Mouse (Mus musculus): ENCODE data around the gene Ceacam16. TPM values are rescaled to one million over a fixed set of nuclear protein-coding genes. Genes with fewer than 3 reads are reported as not detected.
A peak's percentile ranks its signal among the peaks of the same experiment; 100 is the strongest.

Gene Ceacam16
- polyA plus RNA-seq, 1 experiment = 0.37 TPM

GRCm38 (mm10) chr7:19841686-19842413 lies 19.2 kb downstream of the Ceacam16 start:
- Histone ChIP-seq H3K27me3 (ENCODE audit: control insufficient read depth, insufficient read depth, low read length) (no peaks in the 10 kb centered on the region), H3K27ac (ENCODE audit: control insufficient read depth, insufficient read depth, low read depth, low read length) (no peak overlapping the region), H3K4me3 (ENCODE audit: control insufficient read depth, low read depth, low read length) (no peak overlapping the region), H3K36me3 (ENCODE audit: control insufficient read depth, insufficient read depth, low read length) (no peaks in the 10 kb centered on the region), H3K4me1 (ENCODE audit: control insufficient read depth, insufficient read depth, low read length) (peaks cover 14% of the 10 kb centered on the region)
- TF ChIP-seq POLR2A (IDR thresholded peaks at IDR 0.05; ENCODE audit: control insufficient read depth, low read depth, low read length) (no peak), CTCF (IDR thresholded peaks at IDR 0.05; ENCODE audit: control insufficient read depth, insufficient read depth, insufficient replicate concordance, low read depth, low read length) (no peak)

DNA sequence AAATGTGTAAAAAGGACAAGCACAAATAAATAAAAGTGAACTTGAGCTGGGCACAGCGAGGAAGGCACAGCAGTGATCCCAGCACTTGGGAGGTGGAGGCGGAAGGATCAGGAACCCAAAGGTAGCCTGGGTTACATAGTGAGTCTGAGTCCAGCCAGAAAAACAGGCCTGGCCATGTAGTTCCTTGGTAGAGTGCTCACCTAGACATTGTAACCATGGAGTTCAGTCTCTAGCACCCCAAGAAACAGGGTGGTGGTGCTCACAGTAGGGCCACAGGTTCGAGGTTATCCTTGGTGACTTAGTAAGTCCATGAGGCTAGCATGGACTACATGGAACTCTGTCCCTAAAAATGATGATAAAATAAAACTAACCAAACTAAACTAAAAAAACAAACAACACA lies 20.2 kb downstream of the Ceacam16 start:
- peaks cover 14% of the 10 kb centered on the region for H3K4me1 ChIP-seq (ENCODE audit: control insufficient read depth, insufficient read depth, low read length)
- TF ChIP-seq CTCF (IDR thresholded peaks at IDR 0.05; ENCODE audit: control insufficient read depth, insufficient read depth, insufficient replicate concordance, low read depth, low read length) (no peak), POLR2A (IDR thresholded peaks at IDR 0.05; ENCODE audit: control insufficient read depth, low read depth, low read length) (no peak)
- H3K27me3 ChIP-seq (ENCODE audit: control insufficient read depth, insufficient read depth, low read length) = no peaks in the 10 kb centered on the region
- peak overlapping the region; percentile 5; the same call in 1 of the 2 replicates for H3K27ac ChIP-seq (ENCODE audit: control insufficient read depth, insufficient read depth, low read depth, low read length)
- H3K36me3 ChIP-seq (ENCODE audit: control insufficient read depth, insufficient read depth, low read length) = no peaks in the 10 kb centered on the region
- H3K4me3 ChIP-seq (ENCODE audit: control insufficient read depth, low read depth, low read length) = no peak overlapping the region

DNA sequence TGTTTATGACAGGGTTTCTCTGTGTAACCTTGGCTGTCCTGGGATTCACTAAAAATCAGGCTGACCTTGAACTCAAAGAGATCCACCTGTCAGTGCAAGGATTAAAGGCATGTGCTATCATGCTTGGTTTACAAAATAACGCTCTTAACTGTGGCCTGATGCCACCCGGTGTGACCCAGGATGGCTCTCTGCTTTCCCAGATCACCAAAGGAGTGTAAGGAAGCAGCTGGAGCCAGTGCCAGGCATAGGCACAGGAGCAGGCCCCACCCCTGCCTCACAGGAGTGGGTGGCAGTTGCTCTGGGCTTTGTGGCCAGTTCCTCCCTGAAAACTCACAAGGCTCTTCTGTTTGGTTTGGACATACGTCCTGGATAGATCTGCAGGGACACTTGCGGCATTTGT lies 20.7 kb downstream of the Ceacam16 start:
- no peaks in the 10 kb centered on the region for H3K27me3 ChIP-seq (ENCODE audit: control insufficient read depth, insufficient read depth, low read length)
- no peaks in the 10 kb centered on the region for H3K36me3 ChIP-seq (ENCODE audit: control insufficient read depth, insufficient read depth, low read length)
- peaks cover 14% of the 10 kb centered on the region for H3K4me1 ChIP-seq (ENCODE audit: control insufficient read depth, insufficient read depth, low read length)
- TF ChIP-seq CTCF (IDR thresholded peaks at IDR 0.05; ENCODE audit: control insufficient read depth, insufficient read depth, insufficient replicate concordance, low read depth, low read length) = no peak
- no peak for TF ChIP-seq POLR2A (IDR thresholded peaks at IDR 0.05; ENCODE audit: control insufficient read depth, low read depth, low read length)
- no peak overlapping the region for H3K4me3 ChIP-seq (ENCODE audit: control insufficient read depth, low read depth, low read length)
- H3K27ac ChIP-seq (ENCODE audit: control insufficient read depth, insufficient read depth, low read depth, low read length) = peak overlapping the region; percentile 5; the same call in 1 of the 2 replicates

DNA sequence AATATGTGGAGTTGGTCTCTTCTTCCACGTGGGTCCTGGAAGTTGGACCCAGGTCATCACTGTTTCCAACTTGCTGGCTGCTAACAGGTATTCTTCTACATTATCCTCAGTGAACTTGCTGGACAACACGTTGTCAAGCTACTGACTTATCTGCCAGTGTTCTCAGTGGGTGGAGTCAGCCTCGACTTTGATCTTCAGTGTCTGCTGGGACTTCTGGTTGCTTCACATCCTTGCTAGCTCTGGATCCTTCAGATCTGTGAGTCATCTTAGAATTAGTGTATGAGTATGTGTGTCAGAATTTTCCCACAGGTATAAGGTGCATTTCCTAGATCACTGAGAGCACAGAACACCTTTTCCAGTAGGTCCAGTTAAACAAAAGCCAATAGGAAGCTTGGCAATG lies 24.3 kb downstream of the Ceacam16 start:
- H3K4me3 ChIP-seq (ENCODE audit: control insufficient read depth, low read depth, low read length) = no peak overlapping the region
- no peaks in the 10 kb centered on the region for H3K36me3 ChIP-seq (ENCODE audit: control insufficient read depth, insufficient read depth, low read length)
- no peak for TF ChIP-seq CTCF (IDR thresholded peaks at IDR 0.05; ENCODE audit: control insufficient read depth, insufficient read depth, insufficient replicate concordance, low read depth, low read length)
- TF ChIP-seq POLR2A (IDR thresholded peaks at IDR 0.05; ENCODE audit: control insufficient read depth, low read depth, low read length) = no peak
- H3K27ac ChIP-seq (ENCODE audit: control insufficient read depth, insufficient read depth, low read depth, low read length) = no peak overlapping the region
- H3K4me1 ChIP-seq (ENCODE audit: control insufficient read depth, insufficient read depth, low read length) = peaks cover 4% of the 10 kb centered on the region
- no peaks in the 10 kb centered on the region for H3K27me3 ChIP-seq (ENCODE audit: control insufficient read depth, insufficient read depth, low read length)

DNA sequence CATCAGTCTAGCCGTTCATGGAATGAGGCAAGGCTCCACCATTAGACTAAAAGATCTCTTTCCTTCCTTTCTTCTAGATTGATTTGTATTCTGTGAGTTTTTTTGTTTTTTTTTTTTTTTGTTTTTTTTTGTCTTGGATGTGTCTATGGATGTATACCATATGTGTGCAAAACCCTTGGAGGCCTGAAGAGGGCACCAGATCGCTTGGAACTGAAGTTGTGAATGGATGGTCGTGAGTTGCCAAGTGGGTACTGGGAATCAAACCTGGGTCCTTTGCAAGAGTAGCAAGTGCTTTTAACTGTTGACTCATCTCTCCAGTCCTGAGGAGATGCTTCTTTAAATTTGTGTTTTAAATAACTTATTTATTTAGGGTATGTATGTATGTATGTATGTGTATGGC lies 27.0 kb downstream of the Ceacam16 start:
- no peak overlapping the region for H3K4me3 ChIP-seq (ENCODE audit: control insufficient read depth, low read depth, low read length)
- TF ChIP-seq POLR2A (IDR thresholded peaks at IDR 0.05; ENCODE audit: control insufficient read depth, low read depth, low read length) = no peak
- TF ChIP-seq CTCF (IDR thresholded peaks at IDR 0.05; ENCODE audit: control insufficient read depth, insufficient read depth, insufficient replicate concordance, low read depth, low read length) = no peak
- no peaks in the 10 kb centered on the region for H3K27me3 ChIP-seq (ENCODE audit: control insufficient read depth, insufficient read depth, low read length)
- H3K4me1 ChIP-seq (ENCODE audit: control insufficient read depth, insufficient read depth, low read length) = peaks cover 2% of the 10 kb centered on the region
- H3K36me3 ChIP-seq (ENCODE audit: control insufficient read depth, insufficient read depth, low read length) = no peaks in the 10 kb centered on the region
- no peak overlapping the region for H3K27ac ChIP-seq (ENCODE audit: control insufficient read depth, insufficient read depth, low read depth, low read length)

DNA sequence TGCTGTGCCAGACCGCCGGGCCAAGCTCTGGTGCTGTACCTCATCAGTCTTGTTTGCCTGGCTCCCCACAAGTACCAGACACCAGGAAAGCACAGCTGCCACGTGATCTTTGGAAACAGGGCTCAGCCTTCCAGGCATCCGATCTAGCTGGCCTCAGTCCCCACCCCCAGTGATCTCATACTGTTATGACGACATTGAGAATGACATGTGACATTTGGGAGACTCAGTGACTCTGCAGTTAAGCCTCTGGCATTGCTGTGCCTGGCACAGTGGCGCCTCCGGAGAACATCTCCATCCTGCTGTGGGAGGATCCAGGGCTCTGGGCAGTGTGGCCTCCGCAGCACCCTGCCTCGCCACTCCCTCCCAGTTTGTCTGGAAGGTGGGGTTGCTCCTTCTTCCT lies 29.3 kb downstream of the Ceacam16 start:
- Histone ChIP-seq H3K36me3 (ENCODE audit: control insufficient read depth, insufficient read depth, low read length) (no peaks in the 10 kb centered on the region), H3K4me3 (ENCODE audit: control insufficient read depth, low read depth, low read length) (no peak overlapping the region), H3K4me1 (ENCODE audit: control insufficient read depth, insufficient read depth, low read length) (peaks cover 2% of the 10 kb centered on the region), H3K27ac (ENCODE audit: control insufficient read depth, insufficient read depth, low read depth, low read length) (no peak overlapping the region), H3K27me3 (ENCODE audit: control insufficient read depth, insufficient read depth, low read length) (no peaks in the 10 kb centered on the region)
- TF ChIP-seq CTCF (IDR thresholded peaks at IDR 0.05; ENCODE audit: control insufficient read depth, insufficient read depth, insufficient replicate concordance, low read depth, low read length) = no peak
- TF ChIP-seq POLR2A (IDR thresholded peaks at IDR 0.05; ENCODE audit: control insufficient read depth, low read depth, low read length) = no peak

DNA sequence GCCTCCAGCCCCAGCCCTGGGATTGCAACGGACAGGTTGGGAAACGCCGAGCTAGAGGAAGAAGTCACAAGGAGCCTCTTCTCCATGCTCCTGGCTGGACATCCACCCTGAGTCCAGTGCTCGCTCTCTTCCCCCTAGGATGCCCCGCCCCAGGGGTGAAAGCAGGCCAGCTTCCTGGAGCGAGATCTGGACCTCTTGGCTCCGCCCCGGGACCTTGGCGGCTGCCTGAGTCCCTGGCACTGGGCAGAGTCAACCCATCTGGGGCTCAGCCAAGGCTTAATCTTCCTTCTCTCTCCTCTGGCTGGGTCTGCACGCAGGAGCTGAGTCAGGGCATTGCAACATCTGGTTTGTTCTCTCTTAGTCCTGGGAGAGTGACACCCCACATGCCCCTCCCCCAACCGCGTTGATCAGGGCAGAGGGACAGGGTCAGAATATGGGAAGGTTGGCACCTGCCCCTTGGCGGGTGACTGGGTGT lies 30.4 kb downstream of the Ceacam16 start:
- peak overlapping the region; percentile 56 for H3K27ac ChIP-seq (ENCODE audit: control insufficient read depth, insufficient read depth, low read depth, low read length)
- no peak for TF ChIP-seq POLR2A (IDR thresholded peaks at IDR 0.05; ENCODE audit: control insufficient read depth, low read depth, low read length)
- TF ChIP-seq CTCF (IDR thresholded peaks at IDR 0.05; ENCODE audit: control insufficient read depth, insufficient read depth, insufficient replicate concordance, low read depth, low read length) = no peak
- H3K4me3 ChIP-seq (ENCODE audit: control insufficient read depth, low read depth, low read length) = no peak overlapping the region
- no peaks in the 10 kb centered on the region for H3K36me3 ChIP-seq (ENCODE audit: control insufficient read depth, insufficient read depth, low read length)
- H3K27me3 ChIP-seq (ENCODE audit: control insufficient read depth, insufficient read depth, low read length) = no peaks in the 10 kb centered on the region
- H3K4me1 ChIP-seq (ENCODE audit: control insufficient read depth, insufficient read depth, low read length) = peaks cover 2% of the 10 kb centered on the region
